Mouse (Mus musculus): ENCODE measurements around the gene Slc15a2. TPM values are rescaled to one million over a fixed set of nuclear protein-coding genes. Genes with fewer than 3 reads are reported as not detected.

Slc15a2 gene
- polyA plus RNA-seq, 1 experiment = 7.1 TPM

GRCm38 (mm10) chr16:36771244-36771643, 13.5 kb downstream of the Slc15a2 start:
- WGBS = 88% methylated on average over 2 of the region's 2 CpGs
- TF ChIP-seq POLR2A (IDR thresholded peaks at IDR 0.05; ENCODE audit: control insufficient read depth, extremely low read depth, insufficient read depth, low read length, poor library complexity) (no peak), CTCF (IDR thresholded peaks at IDR 0.05; ENCODE audit: borderline replicate concordance, control insufficient read depth, extremely low read depth, insufficient read depth, low read length, poor library complexity) (no peak)
- DNase-seq = no peak
- H3K27me3 ChIP-seq (ENCODE audit: control insufficient read depth, insufficient read depth, low read length) = no peaks in the 10 kb centered on the region
- no peak overlapping the region for H3K27ac ChIP-seq (ENCODE audit: control insufficient read depth, insufficient read depth, low read length)
- H3K36me3 ChIP-seq (ENCODE audit: control insufficient read depth, insufficient read depth, low read length) = no peaks in the 10 kb centered on the region
- H3K4me1 ChIP-seq (replicated peaks; ENCODE audit: control insufficient read depth, insufficient read depth, low read length) = no peaks in the 10 kb centered on the region
- H3K4me3 ChIP-seq (ENCODE audit: control insufficient read depth, insufficient read depth, low read length) = no peak overlapping the region

GRCm38 (mm10) chr16:36770830-36771229, 13.9 kb downstream of the Slc15a2 start:
- Histone ChIP-seq H3K4me1 (replicated peaks; ENCODE audit: control insufficient read depth, insufficient read depth, low read length) (no peaks in the 10 kb centered on the region), H3K36me3 (ENCODE audit: control insufficient read depth, insufficient read depth, low read length) (no peaks in the 10 kb centered on the region), H3K27ac (ENCODE audit: control insufficient read depth, insufficient read depth, low read length) (no peak overlapping the region), H3K27me3 (ENCODE audit: control insufficient read depth, insufficient read depth, low read length) (no peaks in the 10 kb centered on the region), H3K4me3 (ENCODE audit: control insufficient read depth, insufficient read depth, low read length) (no peak overlapping the region)
- no peak for DNase-seq
- TF ChIP-seq CTCF (IDR thresholded peaks at IDR 0.05; ENCODE audit: borderline replicate concordance, control insufficient read depth, extremely low read depth, insufficient read depth, low read length, poor library complexity) (no peak), POLR2A (IDR thresholded peaks at IDR 0.05; ENCODE audit: control insufficient read depth, extremely low read depth, insufficient read depth, low read length, poor library complexity) (no peak)
- WGBS = 92% methylated on average over 4 of the region's 4 CpGs

- H3K4me3 ChIP-seq (ENCODE audit: control insufficient read depth, insufficient read depth, low read length) = no peak overlapping the region
- no peaks in the 10 kb centered on the region for H3K36me3 ChIP-seq (ENCODE audit: control insufficient read depth, insufficient read depth, low read length)
- DNase-seq = no peak
- no peak overlapping the region for H3K27ac ChIP-seq (ENCODE audit: control insufficient read depth, insufficient read depth, low read length)
- no peaks in the 10 kb centered on the region for H3K27me3 ChIP-seq (ENCODE audit: control insufficient read depth, insufficient read depth, low read length)
- TF ChIP-seq POLR2A (IDR thresholded peaks at IDR 0.05; ENCODE audit: control insufficient read depth, extremely low read depth, insufficient read depth, low read length, poor library complexity) = no peak
- no peak for TF ChIP-seq CTCF (IDR thresholded peaks at IDR 0.05; ENCODE audit: borderline replicate concordance, control insufficient read depth, extremely low read depth, insufficient read depth, low read length, poor library complexity)
- WGBS = 77% methylated on average over 9 of the region's 13 CpGs
- H3K4me1 ChIP-seq (replicated peaks; ENCODE audit: control insufficient read depth, insufficient read depth, low read length) = no peaks in the 10 kb centered on the region
These were observed 14.5 kb downstream of the Slc15a2 start for GRCm38 (mm10) chr16:36770191-36770771.

- no peak overlapping the region for H3K4me3 ChIP-seq (ENCODE audit: control insufficient read depth, insufficient read depth, low read length)
- DNase-seq = no peak
- WGBS = 70% methylated on average over 3 of the region's 3 CpGs
- H3K4me1 ChIP-seq (replicated peaks; ENCODE audit: control insufficient read depth, insufficient read depth, low read length) = no peaks in the 10 kb centered on the region
- no peak overlapping the region for H3K27ac ChIP-seq (ENCODE audit: control insufficient read depth, insufficient read depth, low read length)
- no peaks in the 10 kb centered on the region for H3K36me3 ChIP-seq (ENCODE audit: control insufficient read depth, insufficient read depth, low read length)
- no peaks in the 10 kb centered on the region for H3K27me3 ChIP-seq (ENCODE audit: control insufficient read depth, insufficient read depth, low read length)
- TF ChIP-seq POLR2A (IDR thresholded peaks at IDR 0.05; ENCODE audit: control insufficient read depth, extremely low read depth, insufficient read depth, low read length, poor library complexity) (no peak), CTCF (IDR thresholded peaks at IDR 0.05; ENCODE audit: borderline replicate concordance, control insufficient read depth, extremely low read depth, insufficient read depth, low read length, poor library complexity) (no peak)
These were observed 32.8 kb downstream of the Slc15a2 start for GRCm38 (mm10) chr16:36751979-36752378.

GRCm38 (mm10) chr16:36747767-36748166, 37.0 kb downstream of the Slc15a2 start:
- WGBS = 64% methylated on average over 2 of the region's 2 CpGs
- H3K27ac ChIP-seq (ENCODE audit: control insufficient read depth, insufficient read depth, low read length) = no peak overlapping the region
- no peaks in the 10 kb centered on the region for H3K27me3 ChIP-seq (ENCODE audit: control insufficient read depth, insufficient read depth, low read length)
- no peaks in the 10 kb centered on the region for H3K36me3 ChIP-seq (ENCODE audit: control insufficient read depth, insufficient read depth, low read length)
- H3K4me3 ChIP-seq (ENCODE audit: control insufficient read depth, insufficient read depth, low read length) = no peak overlapping the region
- H3K4me1 ChIP-seq (replicated peaks; ENCODE audit: control insufficient read depth, insufficient read depth, low read length) = no peaks in the 10 kb centered on the region
- TF ChIP-seq POLR2A (IDR thresholded peaks at IDR 0.05; ENCODE audit: control insufficient read depth, extremely low read depth, insufficient read depth, low read length, poor library complexity) (no peak), CTCF (IDR thresholded peaks at IDR 0.05; ENCODE audit: borderline replicate concordance, control insufficient read depth, extremely low read depth, insufficient read depth, low read length, poor library complexity) (no peak)
- no peak for DNase-seq

GRCm38 (mm10) chr16:36747068-36747467, 37.7 kb downstream of the Slc15a2 start:
- Histone ChIP-seq H3K27me3 (ENCODE audit: control insufficient read depth, insufficient read depth, low read length) (no peaks in the 10 kb centered on the region), H3K4me3 (ENCODE audit: control insufficient read depth, insufficient read depth, low read length) (no peak overlapping the region), H3K27ac (ENCODE audit: control insufficient read depth, insufficient read depth, low read length) (no peak overlapping the region), H3K36me3 (ENCODE audit: control insufficient read depth, insufficient read depth, low read length) (no peaks in the 10 kb centered on the region), H3K4me1 (replicated peaks; ENCODE audit: control insufficient read depth, insufficient read depth, low read length) (no peaks in the 10 kb centered on the region)
- no peak for DNase-seq
- WGBS = 91% methylated on average over 4 of the region's 4 CpGs
- no peak for TF ChIP-seq POLR2A (IDR thresholded peaks at IDR 0.05; ENCODE audit: control insufficient read depth, extremely low read depth, insufficient read depth, low read length, poor library complexity)
- TF ChIP-seq CTCF (IDR thresholded peaks at IDR 0.05; ENCODE audit: borderline replicate concordance, control insufficient read depth, extremely low read depth, insufficient read depth, low read length, poor library complexity) = no peak

GRCm38 (mm10) chr16:36743580-36743979, 41.2 kb downstream of the Slc15a2 start:
- Histone ChIP-seq H3K27me3 (ENCODE audit: control insufficient read depth, insufficient read depth, low read length) (no peaks in the 10 kb centered on the region), H3K4me1 (replicated peaks; ENCODE audit: control insufficient read depth, insufficient read depth, low read length) (no peaks in the 10 kb centered on the region), H3K27ac (ENCODE audit: control insufficient read depth, insufficient read depth, low read length) (no peak overlapping the region), H3K36me3 (ENCODE audit: control insufficient read depth, insufficient read depth, low read length) (no peaks in the 10 kb centered on the region), H3K4me3 (ENCODE audit: control insufficient read depth, insufficient read depth, low read length) (no peak overlapping the region)
- 96% methylated on average over 8 of the region's 8 CpGs for WGBS
- TF ChIP-seq CTCF (IDR thresholded peaks at IDR 0.05; ENCODE audit: borderline replicate concordance, control insufficient read depth, extremely low read depth, insufficient read depth, low read length, poor library complexity) = no peak
- TF ChIP-seq POLR2A (IDR thresholded peaks at IDR 0.05; ENCODE audit: control insufficient read depth, extremely low read depth, insufficient read depth, low read length, poor library complexity) = no peak
- no peak for DNase-seq

All from thymus, adult 2 months (tissue).